Mouse (Mus musculus): ENCODE results near the gene Slc35f1. TPM values are rescaled to one million over a fixed set of nuclear protein-coding genes. Genes with fewer than 3 reads are reported as not detected.
"Not testable (repeated sequence)": the region's sequence is repeated elsewhere in the genome, so short reads cannot be mapped to it uniquely, and the experiment has no call there.

Gene Slc35f1
- polyA plus RNA-seq, 1 experiment from 2014 or later = 35.6 TPM

DNA sequence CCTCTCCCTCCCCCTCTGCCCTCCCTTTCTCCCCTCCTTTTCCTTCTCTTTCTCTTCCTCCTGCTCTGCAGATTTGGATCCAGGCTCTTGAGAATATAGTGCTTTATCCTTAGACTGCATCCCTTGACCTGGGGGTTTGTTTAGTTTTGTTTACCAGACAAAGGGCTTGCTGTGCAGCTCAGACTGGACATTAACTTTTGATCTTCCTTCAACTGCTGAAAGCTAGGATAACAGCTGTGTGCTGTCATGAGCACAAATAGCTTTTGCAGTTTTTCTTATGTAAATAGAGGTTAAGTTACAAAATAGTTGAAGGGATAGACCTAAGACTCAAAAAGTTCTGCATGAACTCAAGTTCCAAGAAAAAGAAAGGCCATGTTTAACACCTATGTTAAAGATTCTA lies 184.4 kb downstream of the Slc35f1 start:
- ATAC-seq (ENCODE audit: low FRiP score, low TSS enrichment) (no peak), DNase-seq (no peak)
- H3K4me2 ChIP-seq (ENCODE audit: low read length) = no peak overlapping the region
- no peaks in the 10 kb centered on the region for H3K27me3 ChIP-seq (ENCODE audit: control insufficient read depth, insufficient read depth, low read length)
- no peak overlapping the region for H3K27ac ChIP-seq (replicated peaks; ENCODE audit: low read depth, low read length)
- no peak overlapping the region for H3K9ac ChIP-seq (replicated peaks; ENCODE audit: low read length)
- H3K9me3 ChIP-seq (ENCODE audit: control insufficient read depth, low read length) = no peaks in the 10 kb centered on the region
- peaks cover 9% of the 10 kb centered on the region; the same call in 1 of the 2 replicates for H3K4me1 ChIP-seq (ENCODE audit: control insufficient read depth, insufficient read depth, low read length)
- no peaks in the 10 kb centered on the region for H3K36me3 ChIP-seq (ENCODE audit: control insufficient read depth, insufficient read depth, low read length)
- H3K4me3 ChIP-seq (replicated peaks; ENCODE audit: low read depth, low read length) = no peak overlapping the region

GRCm38 (mm10) chr10:52877263-52878021 lies 187.1 kb downstream of the Slc35f1 start:
- Histone ChIP-seq H3K4me2 (ENCODE audit: low read length) (no peak overlapping the region), H3K4me1 (ENCODE audit: control insufficient read depth, insufficient read depth, low read length) (peaks cover 9% of the 10 kb centered on the region; the same call in 1 of the 2 replicates), H3K36me3 (ENCODE audit: control insufficient read depth, insufficient read depth, low read length) (no peaks in the 10 kb centered on the region), H3K4me3 (replicated peaks; ENCODE audit: low read depth, low read length) (no peak overlapping the region), H3K27ac (replicated peaks; ENCODE audit: low read depth, low read length) (peak overlapping the region; percentile 46; the same call in 1 of the 2 replicates), H3K9ac (replicated peaks; ENCODE audit: low read length) (no peak overlapping the region), H3K9me3 (ENCODE audit: control insufficient read depth, low read length) (no peaks in the 10 kb centered on the region), H3K27me3 (ENCODE audit: control insufficient read depth, insufficient read depth, low read length) (no peaks in the 10 kb centered on the region)
- WGBS = 25% methylated on average over 6 of the region's 6 CpGs
- ATAC-seq (ENCODE audit: low FRiP score, low TSS enrichment) (peak; percentile 60; the same call in 1 of the 2 replicates), DNase-seq (peak; percentile 30)

DNA sequence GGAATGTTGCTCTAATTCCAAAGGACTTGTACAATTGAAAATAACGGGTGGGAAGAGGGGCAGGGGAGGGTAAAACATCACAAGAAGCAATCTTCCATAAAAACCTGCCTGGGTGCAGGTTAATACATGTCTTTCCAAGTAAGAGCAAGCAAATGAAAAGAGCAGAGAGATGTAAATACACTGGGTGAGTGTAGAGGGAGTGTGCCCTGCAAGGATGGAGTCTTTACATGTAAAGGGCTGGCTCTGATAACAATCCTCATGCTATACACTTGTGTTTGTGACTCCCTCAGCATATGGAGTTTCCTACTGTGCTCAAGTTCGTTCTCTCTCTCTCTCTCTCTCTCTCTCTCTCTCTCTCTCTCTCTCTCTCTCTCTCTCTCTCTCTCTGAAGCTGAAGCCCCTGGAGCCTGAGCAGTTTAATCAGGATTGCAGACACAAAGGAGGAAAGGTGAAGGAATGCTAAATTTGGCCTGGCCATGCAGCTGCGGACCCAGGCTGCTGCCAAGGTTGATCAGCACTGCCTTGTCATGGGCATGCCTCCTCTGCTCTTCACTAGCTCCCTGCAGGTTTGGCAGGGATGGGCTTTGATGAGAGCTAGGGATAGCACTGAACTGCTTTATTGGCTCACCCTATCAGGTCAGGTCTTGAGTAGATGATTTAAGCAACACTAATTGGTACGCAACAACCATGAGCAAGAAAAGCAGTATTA lies 187.9 kb downstream of the Slc35f1 start:
- DNase-seq (peak; percentile 23), ATAC-seq (ENCODE audit: low FRiP score, low TSS enrichment) (peak; percentile 54; the same call in 1 of the 2 replicates)
- Histone ChIP-seq H3K9me3 (ENCODE audit: control insufficient read depth, low read length) (no peaks in the 10 kb centered on the region), H3K4me2 (ENCODE audit: low read length) (no peak overlapping the region), H3K27ac (replicated peaks; ENCODE audit: low read depth, low read length) (0 out of 2 replicates have a peak overlapping the region, but pooled peaks have one; percentile 46), H3K4me3 (replicated peaks; ENCODE audit: low read depth, low read length) (no peak overlapping the region), H3K36me3 (ENCODE audit: control insufficient read depth, insufficient read depth, low read length) (no peaks in the 10 kb centered on the region), H3K27me3 (ENCODE audit: control insufficient read depth, insufficient read depth, low read length) (no peaks in the 10 kb centered on the region), H3K9ac (replicated peaks; ENCODE audit: low read length) (no peak overlapping the region), H3K4me1 (ENCODE audit: control insufficient read depth, insufficient read depth, low read length) (peaks cover 9% of the 10 kb centered on the region; the same call in 1 of the 2 replicates)
- WGBS = 46% methylated on average over 4 of the region's 4 CpGs

DNA sequence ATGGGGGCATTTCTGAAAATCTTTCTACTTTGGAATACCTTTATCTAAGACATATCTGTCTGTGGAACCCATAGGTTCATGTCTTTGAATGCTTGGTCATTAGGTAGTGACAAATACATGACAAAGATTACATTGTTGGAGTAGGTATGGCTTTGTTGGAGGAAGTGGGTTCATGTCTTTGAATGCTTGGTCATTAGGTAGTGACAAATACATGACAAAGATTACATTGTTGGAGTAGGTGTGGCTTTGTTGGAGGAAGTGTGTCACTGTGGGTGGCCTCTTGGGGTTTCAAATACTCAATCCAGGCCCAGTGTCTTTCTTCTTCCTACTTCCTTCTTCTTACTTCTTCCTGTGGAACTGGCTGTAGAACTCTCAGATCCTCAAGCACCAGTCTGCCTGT lies 206.4 kb downstream of the Slc35f1 start:
- H3K9me3 ChIP-seq (ENCODE audit: control insufficient read depth, low read length); H3K4me1 ChIP-seq (ENCODE audit: control insufficient read depth, insufficient read depth, low read length); ATAC-seq (ENCODE audit: low FRiP score, low TSS enrichment); H3K4me3 ChIP-seq (replicated peaks; ENCODE audit: low read depth, low read length); H3K9ac ChIP-seq (replicated peaks; ENCODE audit: low read length); H3K27ac ChIP-seq (replicated peaks; ENCODE audit: low read depth, low read length); H3K27me3 ChIP-seq (ENCODE audit: control insufficient read depth, insufficient read depth, low read length); H3K36me3 ChIP-seq (ENCODE audit: control insufficient read depth, insufficient read depth, low read length); DNase-seq; H3K4me2 ChIP-seq (ENCODE audit: low read length): not testable (repeated sequence)

GRCm38 (mm10) chr10:52904914-52905313 lies 214.6 kb downstream of the Slc35f1 start:
- Histone ChIP-seq H3K9ac (replicated peaks; ENCODE audit: low read length) (no peak overlapping the region), H3K4me2 (ENCODE audit: low read length) (no peak overlapping the region), H3K4me1 (ENCODE audit: control insufficient read depth, insufficient read depth, low read length) (no peaks in the 10 kb centered on the region), H3K4me3 (replicated peaks; ENCODE audit: low read depth, low read length) (no peak overlapping the region), H3K27me3 (ENCODE audit: control insufficient read depth, insufficient read depth, low read length) (no peaks in the 10 kb centered on the region), H3K27ac (replicated peaks; ENCODE audit: low read depth, low read length) (no peak overlapping the region), H3K9me3 (ENCODE audit: control insufficient read depth, low read length) (no peaks in the 10 kb centered on the region), H3K36me3 (ENCODE audit: control insufficient read depth, insufficient read depth, low read length) (no peaks in the 10 kb centered on the region)
- DNase-seq = peak; percentile 32
- 73% methylated on average over 2 of the region's 2 CpGs for WGBS
- ATAC-seq (ENCODE audit: low FRiP score, low TSS enrichment) = no peak

GRCm38 (mm10) chr10:52911762-52912161 lies 221.4 kb downstream of the Slc35f1 start:
- ATAC-seq (ENCODE audit: low FRiP score, low TSS enrichment) (no peak), DNase-seq (no peak)
- WGBS = 84% methylated on average over 2 of the region's 2 CpGs

GRCm38 (mm10) chr10:52918715-52919114 lies 228.4 kb downstream of the Slc35f1 start:
- Histone ChIP-seq H3K4me2 (ENCODE audit: low read length) (no peak overlapping the region), H3K9ac (replicated peaks; ENCODE audit: low read length) (no peak overlapping the region), H3K9me3 (ENCODE audit: control insufficient read depth, low read length) (no peaks in the 10 kb centered on the region), H3K27ac (replicated peaks; ENCODE audit: low read depth, low read length) (no peak overlapping the region), H3K27me3 (ENCODE audit: control insufficient read depth, insufficient read depth, low read length) (no peaks in the 10 kb centered on the region), H3K36me3 (ENCODE audit: control insufficient read depth, insufficient read depth, low read length) (no peaks in the 10 kb centered on the region), H3K4me3 (replicated peaks; ENCODE audit: low read depth, low read length) (no peak overlapping the region), H3K4me1 (ENCODE audit: control insufficient read depth, insufficient read depth, low read length) (no peaks in the 10 kb centered on the region)
- peak; percentile 56 for DNase-seq
- peak; percentile 50; the same call in 1 of the 2 replicates for ATAC-seq (ENCODE audit: low FRiP score, low TSS enrichment)
- WGBS = 47% methylated on average over 5 of the region's 5 CpGs

More at GRCm38 (mm10) chr10:52911762-52912161, 221.4 kb downstream of the Slc35f1 start:
- no peaks in the 10 kb centered on the region for H3K9me3 ChIP-seq (ENCODE audit: control insufficient read depth, low read length)
- H3K27me3 ChIP-seq (ENCODE audit: control insufficient read depth, insufficient read depth, low read length) = no peaks in the 10 kb centered on the region
- no peak overlapping the region for H3K27ac ChIP-seq (replicated peaks; ENCODE audit: low read depth, low read length)
- H3K4me2 ChIP-seq (ENCODE audit: low read length) = no peak overlapping the region
- H3K9ac ChIP-seq (replicated peaks; ENCODE audit: low read length) = no peak overlapping the region
- H3K36me3 ChIP-seq (ENCODE audit: control insufficient read depth, insufficient read depth, low read length) = no peaks in the 10 kb centered on the region
- H3K4me1 ChIP-seq (ENCODE audit: control insufficient read depth, insufficient read depth, low read length) = no peaks in the 10 kb centered on the region
- H3K4me3 ChIP-seq (replicated peaks; ENCODE audit: low read depth, low read length) = no peak overlapping the region

DNA sequence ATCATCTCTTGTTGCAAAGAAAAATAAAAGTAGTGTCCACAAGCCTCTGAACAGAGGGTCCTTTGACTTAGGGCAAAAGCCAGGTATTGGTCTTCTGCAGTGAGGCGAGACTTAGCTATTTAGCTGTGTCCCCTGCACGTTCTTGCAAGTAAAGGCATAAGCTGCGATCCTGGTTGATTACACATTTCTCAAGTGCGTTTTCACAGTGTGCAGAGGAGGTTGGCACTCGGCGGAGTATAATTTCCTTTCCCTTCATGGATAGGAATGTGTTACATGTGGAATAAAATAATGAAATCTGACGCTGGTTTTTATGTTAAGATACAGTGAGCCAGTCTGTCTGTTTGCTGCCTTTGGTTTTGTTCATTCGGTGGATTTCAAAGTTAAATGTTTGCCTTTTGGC lies 232.8 kb downstream of the Slc35f1 start:
- ATAC-seq (ENCODE audit: low FRiP score, low TSS enrichment) = no peak
- peak; percentile 13 for DNase-seq
- 75% methylated on average over 8 of the region's 8 CpGs for WGBS

More for the DNA sequence above, 232.8 kb downstream of the Slc35f1 start:
- no peak overlapping the region for H3K27ac ChIP-seq (replicated peaks; ENCODE audit: low read depth, low read length)
- no peaks in the 10 kb centered on the region for H3K9me3 ChIP-seq (ENCODE audit: control insufficient read depth, low read length)
- H3K4me2 ChIP-seq (ENCODE audit: low read length) = no peak overlapping the region
- no peaks in the 10 kb centered on the region for H3K36me3 ChIP-seq (ENCODE audit: control insufficient read depth, insufficient read depth, low read length)
- no peak overlapping the region for H3K4me3 ChIP-seq (replicated peaks; ENCODE audit: low read depth, low read length)
- no peak overlapping the region for H3K9ac ChIP-seq (replicated peaks; ENCODE audit: low read length)
- H3K4me1 ChIP-seq (ENCODE audit: control insufficient read depth, insufficient read depth, low read length) = no peaks in the 10 kb centered on the region
- H3K27me3 ChIP-seq (ENCODE audit: control insufficient read depth, insufficient read depth, low read length) = no peaks in the 10 kb centered on the region

All from midbrain, embryonic 14.5 days (tissue).